In genomic region chr2:107327276-107327675, GRCm38 (mm10) we compare ENCODE assay signal across 26 mouse cellular contexts. TPM values are rescaled to one million over a fixed set of nuclear protein-coding genes. Genes with fewer than 3 reads are reported as not detected.
DNase-seq lines count a peak whose midpoint lies in the region; ATAC-seq and TF ChIP-seq lines count a peak whose summit lies in the region.
"Had no signal": no experiment of that assay in that cellular context is flagged by ENCODE, and none has a peak within 500 bp of the region (broad histone marks: within the 10 kb centered on the region; RNA-seq: fewer than 3 reads in every experiment).

No protein-coding gene starts in this region.

- no peaks in the 10 kb centered on the region for H3K4me1 ChIP-seq in midbrain, embryonic 11.5 days (ENCODE audit: control insufficient read depth, insufficient read depth, low read length)
- H3K4me1 ChIP-seq in midbrain, postnatal 0 days (ENCODE audit: insufficient read depth, low read length), result no peaks in the 10 kb centered on the region
- H3K4me1 ChIP-seq in hindbrain, embryonic 10.5 days (replicated peaks), result no peaks in the 10 kb centered on the region
- no peaks in the 10 kb centered on the region for H3K4me1 ChIP-seq in hindbrain, postnatal 0 days (ENCODE audit: insufficient read depth, low read length)

- no peaks in the 10 kb centered on the region for H3K27me3 ChIP-seq in midbrain, embryonic 11.5 days (ENCODE audit: control insufficient read depth, insufficient read depth, low read length)
- no peaks in the 10 kb centered on the region for H3K27me3 ChIP-seq in midbrain, postnatal 0 days (ENCODE audit: insufficient read depth, low read length)
- no peaks in the 10 kb centered on the region for H3K27me3 ChIP-seq in hindbrain, embryonic 10.5 days (ENCODE audit: insufficient read depth, poor library complexity, severe bottlenecking)
- no peaks in the 10 kb centered on the region for H3K27me3 ChIP-seq in hindbrain, postnatal 0 days (ENCODE audit: insufficient read depth, low read length)
- H3K27me3 ChIP-seq: CH12.LX, Patski had no signal

- H3K9ac ChIP-seq in midbrain, embryonic 11.5 days (ENCODE audit: low read length), result no peak overlapping the region
- no peak overlapping the region for H3K9ac ChIP-seq in midbrain, postnatal 0 days (replicated peaks; ENCODE audit: low read length, poor library complexity, severe bottlenecking)
- H3K9ac ChIP-seq in hindbrain, postnatal 0 days (replicated peaks; ENCODE audit: low read length), result no peak overlapping the region

- no peaks in the 10 kb centered on the region for H3K9me3 ChIP-seq in midbrain, embryonic 11.5 days (ENCODE audit: control insufficient read depth, low read length)
- H3K9me3 ChIP-seq in midbrain, postnatal 0 days (ENCODE audit: low read length), result no peaks in the 10 kb centered on the region
- no peaks in the 10 kb centered on the region for H3K9me3 ChIP-seq in hindbrain, embryonic 10.5 days
- no peaks in the 10 kb centered on the region for H3K9me3 ChIP-seq in hindbrain, postnatal 0 days (ENCODE audit: low read length)
- H3K9me3 ChIP-seq: G1E had no signal

- no peak overlapping the region for H3K4me2 ChIP-seq in midbrain, embryonic 11.5 days
- H3K4me2 ChIP-seq in midbrain, postnatal 0 days (ENCODE audit: low read depth, low read length, poor library complexity, severe bottlenecking), result no peak overlapping the region
- no peak overlapping the region for H3K4me2 ChIP-seq in hindbrain, postnatal 0 days (ENCODE audit: low read depth, low read length)

- H3K4me3 ChIP-seq in midbrain, embryonic 11.5 days (ENCODE audit: low read depth, low read length), result no peak overlapping the region
- H3K4me3 ChIP-seq in midbrain, postnatal 0 days (ENCODE audit: low read depth, low read length), result no peak overlapping the region
- no peak overlapping the region for H3K4me3 ChIP-seq in hindbrain, embryonic 10.5 days
- H3K4me3 ChIP-seq in hindbrain, postnatal 0 days (ENCODE audit: low read length), result no peak overlapping the region

- no peak overlapping the region for H3K27ac ChIP-seq in midbrain, embryonic 11.5 days (ENCODE audit: low read depth, low read length)
- H3K27ac ChIP-seq in midbrain, postnatal 0 days (ENCODE audit: low read depth, low read length), result no peak overlapping the region
- H3K27ac ChIP-seq in hindbrain, embryonic 10.5 days, result no peak overlapping the region
- H3K27ac ChIP-seq in hindbrain, postnatal 0 days, result no peak overlapping the region

- no peak for TF ChIP-seq CTCF in midbrain, postnatal 0 days (IDR thresholded peaks at IDR 0.05)
- TF ChIP-seq CTCF in hindbrain, postnatal 0 days (IDR thresholded peaks at IDR 0.05; ENCODE audit: low read depth), result no peak

- no peaks in the 10 kb centered on the region for H3K36me3 ChIP-seq in midbrain, embryonic 11.5 days (ENCODE audit: control insufficient read depth, insufficient read depth, low read length)
- H3K36me3 ChIP-seq in midbrain, postnatal 0 days (ENCODE audit: insufficient read depth, low read length), result no peaks in the 10 kb centered on the region
- H3K36me3 ChIP-seq in hindbrain, embryonic 10.5 days, result no peaks in the 10 kb centered on the region
- no peaks in the 10 kb centered on the region for H3K36me3 ChIP-seq in hindbrain, postnatal 0 days (ENCODE audit: insufficient read depth, low read length)
- H3K36me3 ChIP-seq: G1E had no signal

- peak; percentile 54 for DNase-seq in midbrain, embryonic 11.5 days (ENCODE audit: low spot score, missing footprints)
- no peak for DNase-seq in midbrain, postnatal 0 days (ENCODE audit: low spot score)
- DNase-seq in 3T3-L1 (ENCODE audit: low read depth, low spot score) (peak; percentile 54), NIH3T3 (ENCODE audit: low read depth) (peak; percentile 46)
- DNase-seq in Muller cell, postnatal 12 days (ENCODE audit: inconsistent ontology term), result peak; percentile 58
- DNase-seq in hindbrain, embryonic 10.5 days (ENCODE audit: low spot score), result no peak
- no peak for DNase-seq in right cerebral cortex, postnatal 10 days (ENCODE audit: low spot score in 2 of 2)
- DNase-seq in hindbrain, postnatal 0 days (ENCODE audit: low spot score), result no peak
- DNase-seq: adrenal gland, adult 2 months; adrenal gland, adult 8-10 months; adrenal gland, postnatal 10 days; adrenal gland, postnatal 14 days; adrenal gland, postnatal 25 days; adrenal gland, postnatal 36 days; B cell, adult 2 months; cerebellum, adult 11 months; cerebellum, adult 11-12 months; cerebellum, adult 18-20 months; cerebellum, adult 2 months; cerebellum, adult 8-10 months had no signal

- no peak for ATAC-seq in midbrain, embryonic 11.5 days (ENCODE audit: low FRiP score)
- ATAC-seq in midbrain, postnatal 0 days (ENCODE audit: low FRiP score), result no peak
- ATAC-seq in hindbrain, postnatal 0 days, result no peak
- ATAC-seq: activated CD4-positive, CD25-positive, alpha-beta regulatory T cell, adult 4 months; CD4-positive, CD25-positive, alpha-beta regulatory T cell, adult 4 months; Patski had no signal

- WGBS in midbrain, embryonic 11.5 days, result 95% methylated on average over 3 of the region's 3 CpGs
- WGBS in midbrain, postnatal 0 days, result 93% methylated on average over 3 of the region's 3 CpGs
- WGBS in hindbrain, embryonic 10.5 days, result 90% methylated on average over 3 of the region's 3 CpGs
- WGBS in hindbrain, postnatal 0 days, result 91% methylated on average over 3 of the region's 3 CpGs

RNA-seq across cellular contexts. Expression of gene Kcna4, which starts 36.8 kb away (rescaled TPM):
- 0.80 and 1.1 TPM in 2 replicates for polyA plus RNA-seq in midbrain, embryonic 11.5 days (2014; fragmentation: Nextera tagmentation; extraction: Ambion mirVana)
- total RNA-seq in midbrain, postnatal 0 days (2014; rRNA removed), result 19.5 and 22.8 TPM in 2 replicates
- polyA plus RNA-seq in midbrain, postnatal 0 days (2015; fragmentation: Nextera tagmentation; extraction: Ambion mirVana), result 5.7 and 7.6 TPM in 2 replicates
- 0.10 and 0.14 TPM in 2 replicates for polyA plus RNA-seq in hindbrain, embryonic 10.5 days (2016; fragmentation: Nextera tagmentation; extraction: Ambion mirVana)
- 16.1 and 20.8 TPM in 2 replicates for total RNA-seq in hindbrain, postnatal 0 days (2014; rRNA removed)
- 7.0 and 7.2 TPM in 2 replicates for polyA plus RNA-seq in hindbrain, postnatal 0 days (2015; fragmentation: Nextera tagmentation; extraction: Ambion mirVana)
- total RNA-seq: CH12.LX, MEL had no signal
- polyA plus RNA-seq: activated CD4-positive, CD25-positive, alpha-beta regulatory T cell, adult 4 months; adrenal gland, adult 2 months; CD4-positive, CD25-positive, alpha-beta regulatory T cell, adult 4 months; G1E; Patski had no signal

Comparison
In these comparisons a context has a peak if more than half of its experiments do, and no peak if none do; other contexts are left out.
1. DNase-seq: peak in midbrain, embryonic 11.5 days (single experiment), 3T3-L1 (single experiment), Muller cell, postnatal 12 days (single experiment) and NIH3T3 (single experiment); none in midbrain, postnatal 0 days (single experiment), hindbrain, embryonic 10.5 days (single experiment), right cerebral cortex, postnatal 10 days (0 of 2) and hindbrain, postnatal 0 days (single experiment).